Mouse (Mus musculus) limb, embryonic 10.5 days (tissue): ENCODE results near the gene Matk. TPM values are rescaled to one million over a fixed set of nuclear protein-coding genes. Genes with fewer than 3 reads are reported as not detected.

Experiments used
- DNase-seq: peaks from one replicate; pipeline ENCODE4 v3.0.0-alpha.2; 2017; ENCODE audit warnings: low spot score
- H3K27ac ChIP-seq: fragments of 300-500 bp; sonication (generic); 2 replicates; pipeline ENCODE4 v1.5.1; 2016; ENCODE audit warnings: mild to moderate bottlenecking
- H3K27me3 ChIP-seq: fragments of 300-500 bp; sonication (generic); 2 replicates; pipeline ENCODE4 v1.6.1; 2016; ENCODE audit warnings: low read depth, mild to moderate bottlenecking; ENCODE audit not compliant: poor library complexity, severe bottlenecking
- H3K36me3 ChIP-seq: fragments of 300-500 bp; sonication (generic); 2 replicates; pipeline ENCODE4 v1.6.1; 2016; ENCODE audit warnings: mild to moderate bottlenecking, moderate library complexity
- H3K4me1 ChIP-seq: fragments of 300-500 bp; sonication (generic); 2 replicates; pipeline ENCODE4 v1.6.1; 2016
- H3K4me3 ChIP-seq: fragments of 300-500 bp; sonication (generic); 2 replicates; pipeline ENCODE4 v1.5.1; 2016; ENCODE audit warnings: mild to moderate bottlenecking, moderate library complexity
- H3K9me3 ChIP-seq: fragments of 300-500 bp; sonication (generic); replicated peaks from 2 replicates; pipeline ENCODE4 v1.6.1; 2016; ENCODE audit warnings: mild to moderate bottlenecking
- WGBS: fragments of 180-500 bp; shearing (Covaris S2); methylation state at CpG from one replicate; pipeline ENCODE4 v1.1.7; 2016; 5-methylcytosine and 5-hydroxymethylcytosine counted together
- polyA plus RNA-seq: library from polyadenylated mRNA; unstranded; fragments of >200 nt; fragmentation: Nextera tagmentation; extraction: Ambion mirVana; gene quantifications from 2 replicates; pipeline ENCODE4 v1.2.1, GENCODE M21; 2016

The Matk gene
- polyA plus RNA-seq, 1 experiment from 2014 or later = 3.0 TPM

DNA sequence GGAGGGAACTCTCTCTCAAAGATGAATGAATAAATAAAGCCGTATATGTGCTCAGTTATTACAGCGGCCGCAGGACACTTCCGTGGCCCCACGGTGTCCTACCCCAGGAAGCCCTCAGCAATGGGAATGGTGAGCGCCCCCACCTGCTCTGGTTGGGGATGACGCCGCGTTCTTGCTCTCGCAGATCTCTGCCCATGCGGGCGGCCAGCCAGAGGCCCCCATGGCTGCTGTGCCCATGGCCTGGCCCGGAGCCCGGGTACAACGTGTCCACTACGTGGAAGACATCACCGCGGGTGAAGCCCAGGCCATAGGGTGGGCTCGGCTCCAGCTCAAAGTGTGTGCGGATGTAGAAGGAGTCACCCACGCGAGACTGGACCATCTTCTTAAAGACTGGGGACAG is 24.9 kb downstream of the Matk start:
- peaks cover 24% of the 10 kb centered on the region for H3K36me3 ChIP-seq
- peaks cover 15% of the 10 kb centered on the region for H3K4me1 ChIP-seq
- peaks cover 42% of the 10 kb centered on the region for H3K27me3 ChIP-seq
- WGBS = 72% methylated on average over 22 of the region's 22 CpGs
- H3K27ac ChIP-seq = no peak overlapping the region
- no peak overlapping the region for H3K4me3 ChIP-seq
- no peak for DNase-seq
- no peaks in the 10 kb centered on the region for H3K9me3 ChIP-seq

DNA sequence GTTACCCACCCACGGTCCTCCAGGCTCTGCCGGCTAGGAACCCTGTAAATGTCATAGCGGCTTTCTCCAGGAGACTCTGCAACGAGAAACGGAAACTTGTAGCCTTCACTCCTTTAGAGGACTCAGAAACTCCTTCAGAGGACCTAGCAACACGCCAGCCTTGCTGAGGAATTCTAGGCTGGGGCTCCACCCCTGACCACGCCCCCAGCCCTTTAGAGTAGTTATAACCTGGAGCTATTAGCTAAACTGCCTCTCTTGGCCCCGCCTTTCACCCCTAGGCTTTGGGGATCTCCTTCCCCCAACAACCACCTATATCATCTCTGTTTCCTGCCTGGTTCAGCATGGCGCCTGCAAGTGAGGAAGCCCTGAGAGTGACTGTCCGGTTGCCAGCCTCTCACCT is 26.8 kb downstream of the Matk start:
- H3K4me3 ChIP-seq = peak overlapping the region; percentile 14; the same call in 1 of the 2 replicates
- no peak for DNase-seq
- 33% methylated on average over 10 of the region's 10 CpGs for WGBS
- H3K27ac ChIP-seq = peak overlapping the region; percentile 4; the same call in 1 of the 2 replicates
- H3K36me3 ChIP-seq = peaks cover 6% of the 10 kb centered on the region; the same call in 1 of the 2 replicates
- H3K4me1 ChIP-seq = peaks cover 20% of the 10 kb centered on the region
- peaks cover 60% of the 10 kb centered on the region for H3K27me3 ChIP-seq
- no peaks in the 10 kb centered on the region for H3K9me3 ChIP-seq

DNA sequence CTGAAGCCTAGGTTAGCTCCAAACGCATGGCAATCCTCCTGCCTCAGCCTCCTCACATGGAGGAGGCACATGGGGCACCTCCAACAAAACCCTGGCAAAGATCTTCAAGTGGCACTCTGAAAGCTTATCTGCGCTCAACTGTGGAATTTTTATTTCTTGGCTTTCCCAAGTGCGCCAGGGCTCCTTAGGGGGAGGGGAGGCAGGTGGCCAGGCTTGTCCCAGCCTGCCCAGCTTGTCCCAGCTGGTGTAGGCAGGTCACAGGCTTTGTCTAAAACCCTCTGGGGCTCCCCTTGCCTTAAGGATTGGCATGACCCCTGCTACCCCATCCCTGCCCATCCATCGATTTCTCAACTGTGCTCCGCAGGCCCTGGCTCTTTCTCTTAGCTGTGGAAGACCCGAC is 31.5 kb downstream of the Matk start:
- H3K27ac ChIP-seq = no peak overlapping the region
- 0 out of 2 replicates have a peak overlapping the region, but pooled peaks have one; percentile 49 for H3K4me3 ChIP-seq
- no peaks in the 10 kb centered on the region for H3K9me3 ChIP-seq
- H3K4me1 ChIP-seq = peaks cover 30% of the 10 kb centered on the region
- peaks cover 91% of the 10 kb centered on the region for H3K27me3 ChIP-seq
- 44% methylated on average over 6 of the region's 6 CpGs for WGBS
- H3K36me3 ChIP-seq = no peaks in the 10 kb centered on the region
- no peak for DNase-seq

DNA sequence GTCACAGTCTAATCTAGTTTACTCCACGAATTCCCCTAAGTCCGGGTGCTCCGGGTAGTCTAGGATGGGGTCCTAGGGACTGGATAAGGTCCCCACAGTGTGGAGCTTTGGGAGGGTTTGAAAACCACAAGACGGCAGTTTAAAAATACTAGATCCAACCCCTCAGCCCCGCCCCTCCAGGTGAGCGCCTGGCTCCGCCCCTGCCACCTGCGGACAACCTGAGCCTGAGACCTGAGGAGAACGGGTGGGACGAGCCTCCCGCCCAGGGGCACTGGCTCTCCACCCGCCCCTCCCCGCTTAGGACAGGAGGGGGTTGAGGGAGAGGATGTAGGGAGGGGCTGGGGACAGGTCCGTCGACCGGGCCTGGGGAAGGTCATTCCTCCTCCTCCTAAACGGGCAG is 32.0 kb downstream of the Matk start:
- no peak overlapping the region for H3K27ac ChIP-seq
- 9% methylated on average over 17 of the region's 17 CpGs for WGBS
- H3K4me1 ChIP-seq = peaks cover 25% of the 10 kb centered on the region

DNA sequence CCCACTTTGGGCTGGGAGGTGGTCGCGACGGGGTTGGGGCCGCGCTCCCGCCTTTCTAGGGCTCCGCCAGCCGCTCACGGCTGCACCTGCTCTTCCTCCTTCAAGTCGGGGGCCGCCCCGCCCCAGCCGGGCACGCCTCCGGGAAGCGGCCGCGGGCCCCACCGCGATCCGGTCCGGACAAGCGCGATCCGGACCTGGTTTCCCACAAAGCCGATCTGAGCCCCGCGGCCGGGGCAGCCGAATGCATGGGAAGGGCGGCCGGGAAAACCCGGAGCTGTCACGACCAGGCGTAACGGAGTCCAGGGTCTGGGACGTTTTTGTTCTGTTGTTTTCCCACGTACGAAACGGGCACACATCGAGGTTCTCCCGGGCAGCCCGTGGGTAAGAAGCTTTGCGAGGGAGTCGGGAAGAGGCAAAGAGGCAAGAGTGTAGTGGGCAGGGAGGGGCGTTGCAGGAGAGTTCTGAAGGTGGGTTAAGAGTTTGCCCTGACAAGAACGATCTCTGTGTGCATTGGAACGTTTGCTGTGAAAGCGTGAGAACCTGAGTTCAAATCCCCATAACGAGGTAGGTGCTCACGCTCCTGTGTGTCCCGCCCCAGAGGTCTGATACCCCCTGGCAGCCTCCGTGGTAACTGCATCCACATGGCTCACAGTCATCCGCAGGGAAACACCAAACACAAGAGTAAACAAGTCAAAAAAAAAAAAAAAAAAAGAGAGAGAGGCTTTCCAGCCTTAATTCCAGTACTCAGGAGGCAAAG is 33.1 kb downstream of the Matk start:
- Histone ChIP-seq H3K27ac (peak overlapping the region; percentile 64), H3K27me3 (peaks cover 92% of the 10 kb centered on the region), H3K4me1 (peaks cover 24% of the 10 kb centered on the region), H3K36me3 (no peaks in the 10 kb centered on the region), H3K9me3 (no peaks in the 10 kb centered on the region), H3K4me3 (peak overlapping the region; percentile 49)
- DNase-seq = peak; percentile 98
- 3% methylated on average over 54 of the region's 54 CpGs for WGBS

More for the DNA sequence above, 32.0 kb downstream of the Matk start:
- H3K9me3 ChIP-seq = no peaks in the 10 kb centered on the region
- H3K36me3 ChIP-seq = no peaks in the 10 kb centered on the region
- H3K27me3 ChIP-seq = peaks cover 92% of the 10 kb centered on the region
- 0 out of 2 replicates have a peak overlapping the region, but pooled peaks have one; percentile 49 for H3K4me3 ChIP-seq
- no peak for DNase-seq

DNA sequence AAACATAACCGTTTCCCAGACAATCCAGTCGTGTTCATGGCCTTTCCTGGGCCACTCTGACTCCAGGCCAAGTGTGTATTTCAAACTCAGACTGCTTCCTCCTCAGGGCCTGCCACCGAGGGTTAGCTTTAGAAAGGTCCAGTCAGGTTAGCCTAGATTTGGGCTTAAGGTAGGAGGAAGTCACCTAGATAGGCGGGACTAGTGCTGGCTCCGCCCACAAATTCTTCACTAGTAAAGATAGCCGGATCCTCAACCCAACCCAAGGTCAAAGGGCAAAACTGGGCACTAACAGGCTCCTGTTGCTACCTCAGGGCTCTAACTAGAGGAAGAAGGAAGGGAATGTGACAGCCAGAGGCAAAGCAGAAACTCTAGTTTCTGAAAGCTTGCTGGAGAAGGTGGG is 33.9 kb downstream of the Matk start:
- WGBS = 28% methylated on average over 6 of the region's 6 CpGs
- H3K27me3 ChIP-seq = peaks cover 92% of the 10 kb centered on the region

DNA sequence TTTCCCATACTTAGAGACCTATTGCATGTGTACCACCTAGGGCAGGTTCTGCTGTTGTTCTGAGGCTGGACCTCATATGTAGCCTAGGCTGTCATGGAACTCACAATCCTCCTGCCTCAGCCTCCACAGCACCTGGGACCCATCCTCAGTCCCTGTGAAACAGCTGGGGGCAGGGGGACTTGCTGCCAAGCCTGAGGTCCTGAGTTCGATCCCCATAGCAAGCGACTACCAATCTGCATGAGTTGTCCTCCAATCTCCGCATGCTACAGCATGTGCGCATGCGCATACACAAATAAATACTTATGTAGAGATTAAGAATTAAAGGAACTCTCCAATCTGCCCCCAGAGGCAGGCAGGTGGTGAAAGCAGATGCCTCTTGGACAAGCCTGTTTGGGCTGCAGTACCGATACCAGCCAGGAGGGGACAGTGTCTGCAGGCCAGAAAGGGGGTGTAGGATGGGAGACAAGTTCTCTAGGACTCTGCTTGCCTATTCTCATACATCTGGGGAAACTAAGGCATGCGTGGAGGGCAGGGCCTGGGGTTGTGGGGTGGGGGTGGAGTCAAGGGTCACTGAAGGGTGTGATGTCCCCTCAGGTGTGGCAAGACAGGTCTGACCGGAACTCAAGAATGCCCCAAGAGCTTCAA is 34.9 kb downstream of the Matk start:
- 52% methylated on average over 8 of the region's 8 CpGs for WGBS
- Histone ChIP-seq H3K36me3 (no peaks in the 10 kb centered on the region), H3K4me3 (no peak overlapping the region), H3K27ac (no peak overlapping the region), H3K9me3 (no peaks in the 10 kb centered on the region), H3K4me1 (peaks cover 26% of the 10 kb centered on the region), H3K27me3 (peaks cover 91% of the 10 kb centered on the region)
- DNase-seq = peak; percentile 71

More for the DNA sequence above, 33.9 kb downstream of the Matk start:
- DNase-seq = no peak
- peaks cover 26% of the 10 kb centered on the region for H3K4me1 ChIP-seq
- H3K9me3 ChIP-seq = no peaks in the 10 kb centered on the region
- no peak overlapping the region for H3K27ac ChIP-seq
- H3K36me3 ChIP-seq = no peaks in the 10 kb centered on the region
- H3K4me3 ChIP-seq = no peak overlapping the region

DNA sequence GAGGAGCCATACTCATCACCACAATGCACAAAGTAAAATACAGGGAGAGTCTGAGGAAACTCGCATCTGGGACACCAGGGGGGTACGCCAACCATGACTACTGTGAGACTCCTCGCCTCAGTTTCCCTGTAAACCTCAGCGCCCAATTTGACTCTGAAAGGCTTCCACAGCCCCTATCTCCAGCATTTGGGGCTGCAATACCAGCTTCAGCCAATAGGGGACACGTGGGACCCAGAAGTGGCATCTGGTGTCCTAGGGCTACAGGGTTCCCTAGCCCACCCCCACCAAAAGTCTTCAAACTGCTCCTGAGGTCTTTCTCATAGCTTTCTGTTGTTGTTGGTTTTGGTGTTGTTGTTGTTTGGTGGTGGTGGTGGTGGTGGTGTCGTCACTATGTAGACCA is 35.9 kb downstream of the Matk start:
- Histone ChIP-seq H3K9me3 (no peaks in the 10 kb centered on the region), H3K27ac (no peak overlapping the region), H3K4me1 (peaks cover 29% of the 10 kb centered on the region), H3K36me3 (no peaks in the 10 kb centered on the region), H3K27me3 (peaks cover 81% of the 10 kb centered on the region), H3K4me3 (no peak overlapping the region)
- no peak for DNase-seq
- WGBS = 30% methylated on average over 6 of the region's 6 CpGs

DNA sequence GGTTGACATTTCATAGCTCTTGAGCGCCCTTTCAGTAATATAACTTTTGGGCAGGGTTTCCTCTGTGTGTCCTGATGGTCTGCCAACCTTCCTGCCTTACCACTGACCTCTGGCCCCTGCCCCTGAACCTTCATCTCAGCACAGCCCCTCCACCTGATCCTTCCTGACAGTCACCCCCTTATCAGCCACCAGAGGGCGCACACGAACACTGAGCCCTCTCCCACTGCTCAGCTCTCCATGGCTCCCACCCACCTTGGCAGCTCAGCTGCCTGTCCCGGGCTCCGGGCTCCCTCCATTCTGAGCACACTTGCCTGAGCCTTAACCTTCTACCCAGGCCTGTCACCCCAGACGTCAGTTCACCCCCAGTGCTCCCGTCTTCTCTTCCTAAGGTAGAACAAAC is 36.5 kb downstream of the Matk start:
- H3K4me1 ChIP-seq = peaks cover 33% of the 10 kb centered on the region
- H3K4me3 ChIP-seq = no peak overlapping the region
- WGBS = 4% methylated on average over 7 of the region's 7 CpGs
- peak; percentile 83 for DNase-seq
- no peak overlapping the region for H3K27ac ChIP-seq
- no peaks in the 10 kb centered on the region for H3K36me3 ChIP-seq
- no peaks in the 10 kb centered on the region for H3K9me3 ChIP-seq
- peaks cover 75% of the 10 kb centered on the region for H3K27me3 ChIP-seq

DNA sequence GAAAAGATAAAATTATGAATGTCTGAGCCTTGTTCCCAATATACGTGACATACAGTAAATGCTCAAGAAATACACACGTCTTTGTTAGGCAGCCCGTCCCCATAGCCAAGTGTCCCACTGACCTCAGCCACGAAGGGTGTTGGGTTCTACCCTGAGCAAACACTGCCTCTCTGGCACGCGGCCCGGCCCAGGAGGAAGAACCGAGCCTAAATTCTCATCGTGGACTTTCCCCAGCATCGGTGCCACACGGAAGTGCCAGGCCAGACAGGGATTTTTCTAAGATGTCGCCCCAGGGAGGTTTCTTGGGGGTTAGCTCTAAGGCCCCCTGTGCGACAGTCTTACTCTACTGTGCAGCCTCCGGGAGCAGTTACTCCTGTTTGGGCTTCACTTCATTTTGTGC is 37.1 kb downstream of the Matk start:
- no peak for DNase-seq
- no peaks in the 10 kb centered on the region for H3K9me3 ChIP-seq
- H3K27me3 ChIP-seq = peaks cover 69% of the 10 kb centered on the region
- H3K36me3 ChIP-seq = no peaks in the 10 kb centered on the region
- WGBS = 61% methylated on average over 14 of the region's 14 CpGs
- H3K4me1 ChIP-seq = peaks cover 35% of the 10 kb centered on the region
- no peak overlapping the region for H3K27ac ChIP-seq
- no peak overlapping the region for H3K4me3 ChIP-seq

DNA sequence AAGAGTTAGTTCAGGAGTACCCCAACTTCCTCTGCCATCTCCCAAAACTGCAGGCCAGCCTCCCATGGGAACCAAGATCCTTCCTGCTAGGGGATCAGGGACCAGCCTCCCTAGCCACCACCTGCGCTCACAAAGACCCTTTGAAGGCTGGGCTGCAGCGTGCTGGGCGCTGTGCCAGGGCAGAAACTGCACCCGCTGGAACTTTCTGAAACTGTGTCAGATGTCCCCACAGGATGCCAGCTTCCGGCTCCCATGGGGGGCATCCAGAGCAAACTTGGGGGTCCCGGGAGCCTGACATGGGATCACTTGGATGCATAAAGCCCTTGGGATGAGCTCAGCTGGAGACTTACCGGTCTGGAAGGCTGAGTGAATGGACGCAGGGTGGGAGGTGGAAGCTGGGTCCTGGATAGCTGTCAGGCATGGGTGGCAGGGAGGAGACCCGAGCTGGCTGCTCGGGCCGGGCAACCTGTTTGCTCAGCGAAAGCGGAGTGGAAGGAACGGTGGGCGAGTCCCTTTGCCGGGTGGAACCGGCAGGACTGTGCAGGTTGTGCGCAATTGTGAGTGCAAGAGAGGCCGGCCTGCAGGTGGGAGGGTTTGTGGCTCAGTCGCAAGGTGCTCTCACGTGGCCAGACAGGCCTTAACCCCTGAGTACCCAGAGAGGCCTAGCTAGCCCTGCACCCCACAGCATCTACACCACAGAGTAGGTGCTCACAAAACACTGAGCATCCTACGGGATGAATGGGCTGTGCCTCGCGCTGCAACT is 38.1 kb downstream of the Matk start:
- Histone ChIP-seq H3K4me1 (peaks cover 34% of the 10 kb centered on the region), H3K27me3 (peaks cover 59% of the 10 kb centered on the region)

DNA sequence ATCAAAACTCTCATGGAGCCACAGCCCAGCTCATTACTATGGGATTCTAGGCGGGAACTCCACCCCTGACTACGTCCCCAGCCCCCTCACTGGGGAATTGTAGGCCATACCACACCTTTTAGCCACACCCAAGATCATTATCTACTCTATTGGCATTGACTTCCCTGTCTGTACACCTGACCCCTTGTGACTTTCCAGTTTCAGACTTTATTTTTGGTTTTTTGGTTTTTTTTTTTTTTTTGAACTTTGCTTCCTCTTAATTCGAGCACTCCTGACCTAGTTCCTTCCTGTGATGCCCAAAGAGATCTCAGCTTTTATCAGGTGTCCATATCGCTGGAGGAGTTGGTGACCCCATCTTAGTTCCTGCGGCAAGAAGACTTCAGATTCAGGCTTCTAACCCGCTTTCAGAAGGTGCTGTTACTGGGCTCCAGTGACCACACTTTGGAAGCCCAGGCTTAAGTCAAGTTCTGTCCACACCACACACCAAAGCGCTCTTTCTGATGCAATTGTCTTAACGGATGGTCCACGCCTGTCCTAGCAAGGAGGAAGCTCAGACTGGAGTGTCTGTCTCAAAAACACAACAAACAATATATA is 38.9 kb downstream of the Matk start, which contains the start of gene Tjp3:
Tjp3 (minus strand) TSS at position 71 of the 594 bp plus-strand sequence.
- no peak for DNase-seq
- peaks cover 28% of the 10 kb centered on the region for H3K4me1 ChIP-seq
- 76% methylated on average over 9 of the region's 9 CpGs for WGBS
- peaks cover 18% of the 10 kb centered on the region for H3K36me3 ChIP-seq
- H3K27me3 ChIP-seq = peaks cover 52% of the 10 kb centered on the region
- no peak within 1 kb of the TSS for H3K27ac ChIP-seq
- H3K9me3 ChIP-seq = no peaks in the 10 kb centered on the region
- H3K4me3 ChIP-seq = peak within 1 kb of the TSS; percentile 83

More for the DNA sequence above, 38.1 kb downstream of the Matk start:
- H3K4me3 ChIP-seq = no peak overlapping the region
- no peaks in the 10 kb centered on the region for H3K9me3 ChIP-seq
- 13% methylated on average over 24 of the region's 24 CpGs for WGBS
- H3K36me3 ChIP-seq = peaks cover 11% of the 10 kb centered on the region
- DNase-seq = no peak
- no peak overlapping the region for H3K27ac ChIP-seq
